Mouse (Mus musculus) heart, embryonic 12.5 days (tissue): ENCODE data around the gene Tinagl1. TPM values are rescaled to one million over a fixed set of nuclear protein-coding genes. Genes with fewer than 3 reads are reported as not detected.

ENCODE experiments used
- ATAC-seq: fragments of 200-750 bp; cut with Nextera tagmentation; 2 replicates; pipeline ENCODE4 v1.8.0; 2017; ENCODE audit warnings: moderate TSS enrichment, moderate library complexity; ENCODE audit not compliant: insufficient number of reproducible peaks, low FRiP score
- H3K27ac ChIP-seq: fragments of 300-500 bp; sonication (generic); 2 replicates; pipeline ENCODE4 v1.5.1; 2016; ENCODE audit warnings: mild to moderate bottlenecking, moderate library complexity; ENCODE audit not compliant: poor library complexity, severe bottlenecking
- H3K27me3 ChIP-seq: fragments of 300-500 bp; sonication (generic); replicated peaks from 2 replicates; pipeline ENCODE4 v1.6.1; 2016; ENCODE audit warnings: mild to moderate bottlenecking, moderate library complexity
- H3K36me3 ChIP-seq: fragments of 300-500 bp; sonication (generic); 2 replicates; pipeline ENCODE4 v1.6.1; 2016; ENCODE audit warnings: mild to moderate bottlenecking, moderate library complexity
- H3K4me1 ChIP-seq: fragments of 300-500 bp; sonication (generic); replicated peaks from 2 replicates; pipeline ENCODE4 v1.6.1; 2016; ENCODE audit warnings: mild to moderate bottlenecking
- H3K4me2 ChIP-seq: fragments of 300-500 bp; sonication (generic); 2 replicates; pipeline ENCODE4 v1.6.1; 2016; ENCODE audit warnings: mild to moderate bottlenecking, moderate library complexity
- H3K4me3 ChIP-seq: fragments of 300-500 bp; sonication (generic); 2 replicates; pipeline ENCODE4 v1.5.1; 2016; ENCODE audit warnings: mild to moderate bottlenecking
- H3K9ac ChIP-seq: fragments of 300-500 bp; sonication (generic); 2 replicates; pipeline ENCODE4 v1.6.1; 2016; ENCODE audit warnings: mild to moderate bottlenecking, moderate library complexity
- H3K9me3 ChIP-seq: fragments of 300-500 bp; sonication (generic); replicated peaks from 2 replicates; pipeline ENCODE4 v1.6.1; 2016; ENCODE audit warnings: mild to moderate bottlenecking, moderate library complexity
- WGBS: fragments of 180-500 bp; shearing (Covaris S2); methylation state at CpG from one replicate; pipeline ENCODE4 v1.1.7; 2016; 5-methylcytosine and 5-hydroxymethylcytosine counted together
- polyA plus RNA-seq: library from polyadenylated mRNA; unstranded; fragments of >200 nt; fragmentation: Nextera tagmentation; extraction: Ambion mirVana; gene quantifications from 2 replicates; pipeline ENCODE4 v1.2.1, GENCODE M21; 2016

Gene Tinagl1
- polyA plus RNA-seq, 1 experiment from 2014 or later = 46.6 TPM

DNA sequence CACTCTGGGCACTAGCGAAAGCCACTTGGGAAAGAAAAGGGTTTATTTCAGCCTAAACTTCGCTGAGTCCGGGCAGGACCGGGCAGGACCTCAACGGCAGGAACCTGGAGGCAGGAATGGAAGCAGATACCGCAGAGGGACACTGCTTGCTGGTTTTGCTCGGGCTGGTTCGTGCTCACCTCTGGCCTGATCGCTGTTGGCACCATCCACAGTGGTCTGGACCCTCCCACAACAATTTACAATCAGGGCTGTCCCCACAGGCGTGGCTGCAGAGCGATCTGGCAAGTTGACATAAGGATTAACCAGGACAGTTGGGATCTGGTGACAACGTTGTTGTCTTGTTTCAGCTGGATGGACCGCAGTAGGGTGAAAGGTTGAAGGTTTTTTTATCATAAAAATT is 21.0 kb upstream of the Tinagl1 start:
- Histone ChIP-seq H3K9ac (no peak overlapping the region), H3K9me3 (no peaks in the 10 kb centered on the region), H3K27ac (no peak overlapping the region), H3K4me3 (no peak overlapping the region), H3K4me2 (no peak overlapping the region), H3K4me1 (no peaks in the 10 kb centered on the region), H3K36me3 (no peaks in the 10 kb centered on the region), H3K27me3 (peaks cover 60% of the 10 kb centered on the region)
- WGBS = 70% methylated on average over 13 of the region's 13 CpGs
- no peak for ATAC-seq

- no peak overlapping the region for H3K4me3 ChIP-seq
- 58% methylated on average over 9 of the region's 9 CpGs for WGBS
- no peak overlapping the region for H3K4me2 ChIP-seq
- H3K4me1 ChIP-seq = no peaks in the 10 kb centered on the region
- no peak overlapping the region for H3K27ac ChIP-seq
- no peaks in the 10 kb centered on the region for H3K9me3 ChIP-seq
- ATAC-seq = no peak
- H3K27me3 ChIP-seq = peaks cover 42% of the 10 kb centered on the region
- no peaks in the 10 kb centered on the region for H3K36me3 ChIP-seq
- H3K9ac ChIP-seq = no peak overlapping the region
Observed at GRCm38 (mm10) chr4:130192266-130192665, 17.3 kb upstream of the Tinagl1 start.

DNA sequence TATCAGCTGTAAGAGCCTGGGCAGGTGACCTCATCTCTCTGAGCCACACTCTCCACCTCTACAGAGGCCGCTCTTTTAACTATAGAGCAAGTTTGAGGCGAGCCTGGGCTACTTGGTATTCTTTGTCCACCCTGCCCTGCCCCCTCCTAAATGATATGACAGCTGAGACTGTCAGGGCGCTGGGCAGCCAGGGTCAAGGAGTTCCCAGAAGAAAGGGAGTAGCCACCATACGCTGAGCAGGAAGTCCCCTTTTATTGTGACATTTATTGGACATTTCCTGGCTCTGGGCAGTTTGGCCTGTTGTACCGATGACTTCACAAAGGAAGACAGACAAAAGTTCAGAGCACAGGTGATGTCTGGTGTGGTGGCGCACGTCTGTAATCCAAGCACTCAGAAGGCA is 14.7 kb upstream of the Tinagl1 start:
- peaks cover 33% of the 10 kb centered on the region for H3K27me3 ChIP-seq
- H3K4me3 ChIP-seq = no peak overlapping the region
- no peak overlapping the region for H3K9ac ChIP-seq
- H3K27ac ChIP-seq = no peak overlapping the region
- no peaks in the 10 kb centered on the region for H3K36me3 ChIP-seq
- H3K4me1 ChIP-seq = no peaks in the 10 kb centered on the region
- H3K4me2 ChIP-seq = no peak overlapping the region
- 69% methylated on average over 7 of the region's 7 CpGs for WGBS
- ATAC-seq = no peak
- H3K9me3 ChIP-seq = no peaks in the 10 kb centered on the region

DNA sequence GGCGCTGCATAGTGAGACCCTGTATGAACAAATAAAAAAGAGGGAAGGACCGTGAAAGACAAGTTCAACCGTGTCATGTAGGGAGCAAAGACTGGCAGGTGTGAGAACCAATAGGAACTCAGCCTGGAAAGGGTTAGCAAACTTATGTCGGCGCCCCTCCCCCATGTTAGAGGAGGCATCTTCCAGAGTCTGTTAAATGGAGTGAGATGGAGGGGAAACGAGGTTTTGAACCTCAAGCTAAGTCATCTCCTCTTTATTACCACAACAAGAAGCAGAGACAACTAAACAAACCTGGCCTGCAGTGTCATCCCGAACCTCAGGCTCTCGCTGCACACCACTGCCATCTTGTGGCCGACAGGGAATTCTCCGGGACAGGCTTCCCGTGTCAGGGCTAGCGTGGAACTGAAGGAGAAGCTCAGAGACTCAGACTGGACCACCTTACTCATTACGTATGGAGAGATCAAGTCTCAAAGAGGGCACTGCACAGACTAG is 13.9 kb upstream of the Tinagl1 start:
- ATAC-seq = peak; percentile 72
- Histone ChIP-seq H3K4me1 (no peaks in the 10 kb centered on the region), H3K4me3 (peak overlapping the region; percentile 27), H3K9ac (no peak overlapping the region; the same call in 1 of the 2 replicates), H3K36me3 (no peaks in the 10 kb centered on the region), H3K4me2 (peak overlapping the region; percentile 50), H3K27me3 (peaks cover 32% of the 10 kb centered on the region), H3K9me3 (no peaks in the 10 kb centered on the region), H3K27ac (no peak overlapping the region)
- 4% methylated on average over 13 of the region's 13 CpGs for WGBS

- H3K4me3 ChIP-seq = no peak overlapping the region
- no peaks in the 10 kb centered on the region for H3K9me3 ChIP-seq
- WGBS = 57% methylated on average over 12 of the region's 12 CpGs
- no peak overlapping the region for H3K27ac ChIP-seq
- peaks cover 21% of the 10 kb centered on the region for H3K27me3 ChIP-seq
- no peak for ATAC-seq
- no peak overlapping the region for H3K4me2 ChIP-seq
- no peaks in the 10 kb centered on the region for H3K36me3 ChIP-seq
- peaks cover 4% of the 10 kb centered on the region; the same call in 1 of the 2 replicates for H3K4me1 ChIP-seq
- no peak overlapping the region for H3K9ac ChIP-seq
Observed at GRCm38 (mm10) chr4:130186891-130187290, 12.0 kb upstream of the Tinagl1 start.

- no peak overlapping the region for H3K4me2 ChIP-seq
- ATAC-seq = no peak
- no peaks in the 10 kb centered on the region for H3K36me3 ChIP-seq
- H3K4me1 ChIP-seq = peaks cover 8% of the 10 kb centered on the region
- no peak overlapping the region for H3K9ac ChIP-seq
- WGBS = 68% methylated on average over 9 of the region's 9 CpGs
- no peak overlapping the region for H3K27ac ChIP-seq
- peaks cover 19% of the 10 kb centered on the region for H3K27me3 ChIP-seq
- H3K9me3 ChIP-seq = no peaks in the 10 kb centered on the region
- no peak overlapping the region for H3K4me3 ChIP-seq
Observed at GRCm38 (mm10) chr4:130186450-130186849, 11.5 kb upstream of the Tinagl1 start.

DNA sequence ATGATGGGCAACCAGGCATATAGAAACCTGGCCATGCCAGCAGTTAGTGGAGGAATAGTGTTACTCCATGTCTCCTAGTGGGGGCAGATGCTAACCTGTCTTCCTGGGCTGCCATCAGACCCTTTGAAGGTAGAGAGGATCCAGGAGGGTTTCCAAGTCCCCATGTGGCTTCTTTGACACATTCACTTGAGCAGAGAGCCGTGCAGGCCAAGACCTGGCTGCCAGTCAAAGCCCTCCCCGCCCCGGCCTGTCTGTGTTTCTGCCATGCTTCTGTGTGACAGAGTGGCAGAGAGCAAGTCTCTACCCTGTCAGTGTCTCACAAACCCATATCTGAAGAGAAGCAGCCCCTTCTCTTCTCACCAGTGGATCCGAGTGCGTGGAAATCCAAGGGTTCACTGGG is 9.0 kb upstream of the Tinagl1 start:
- Histone ChIP-seq H3K4me2 (no peak overlapping the region), H3K36me3 (no peaks in the 10 kb centered on the region), H3K27me3 (peaks cover 14% of the 10 kb centered on the region), H3K4me3 (no peak overlapping the region), H3K4me1 (peaks cover 12% of the 10 kb centered on the region), H3K9ac (no peak overlapping the region), H3K27ac (no peak overlapping the region), H3K9me3 (no peaks in the 10 kb centered on the region)
- WGBS = 86% methylated on average over 5 of the region's 5 CpGs
- no peak for ATAC-seq

- Histone ChIP-seq H3K9me3 (no peaks in the 10 kb centered on the region), H3K4me2 (no peak overlapping the region), H3K27ac (no peak overlapping the region), H3K27me3 (peaks cover 14% of the 10 kb centered on the region), H3K36me3 (no peaks in the 10 kb centered on the region), H3K9ac (no peak overlapping the region), H3K4me3 (no peak overlapping the region), H3K4me1 (peaks cover 12% of the 10 kb centered on the region)
- no peak for ATAC-seq
- 69% methylated on average over 13 of the region's 13 CpGs for WGBS
Observed at GRCm38 (mm10) chr4:130183023-130183422, 8.1 kb upstream of the Tinagl1 start.

GRCm38 (mm10) chr4:130181886-130182285 is 7.0 kb upstream of the Tinagl1 start:
- Histone ChIP-seq H3K27ac (no peak overlapping the region), H3K4me3 (no peak overlapping the region), H3K9ac (no peak overlapping the region), H3K36me3 (no peaks in the 10 kb centered on the region), H3K4me2 (no peak overlapping the region), H3K27me3 (peaks cover 14% of the 10 kb centered on the region), H3K4me1 (peaks cover 22% of the 10 kb centered on the region), H3K9me3 (no peaks in the 10 kb centered on the region)
- 24% methylated on average over 4 of the region's 4 CpGs for WGBS
- ATAC-seq = 0 out of 2 replicates have a peak, but pooled peaks have one; percentile 25

- Histone ChIP-seq H3K9ac (no peak overlapping the region), H3K9me3 (no peaks in the 10 kb centered on the region), H3K27me3 (peaks cover 14% of the 10 kb centered on the region), H3K4me1 (peaks cover 31% of the 10 kb centered on the region), H3K4me3 (no peak overlapping the region), H3K27ac (no peak overlapping the region), H3K4me2 (no peak overlapping the region), H3K36me3 (no peaks in the 10 kb centered on the region)
- no peak for ATAC-seq
- 82% methylated on average over 7 of the region's 7 CpGs for WGBS
Observed at GRCm38 (mm10) chr4:130180909-130181602, 6.1 kb upstream of the Tinagl1 start.

- peaks cover 42% of the 10 kb centered on the region for H3K4me1 ChIP-seq
- no peaks in the 10 kb centered on the region for H3K9me3 ChIP-seq
- no peak overlapping the region for H3K4me3 ChIP-seq
- H3K4me2 ChIP-seq = no peak overlapping the region
- no peak overlapping the region for H3K9ac ChIP-seq
- H3K36me3 ChIP-seq = no peaks in the 10 kb centered on the region
- peaks cover 9% of the 10 kb centered on the region for H3K27me3 ChIP-seq
- H3K27ac ChIP-seq = no peak overlapping the region
- WGBS = 78% methylated on average over 3 of the region's 3 CpGs
- ATAC-seq = no peak
Observed at GRCm38 (mm10) chr4:130179876-130180275, 5.0 kb upstream of the Tinagl1 start.

- no peaks in the 10 kb centered on the region for H3K36me3 ChIP-seq
- H3K9ac ChIP-seq = 0 out of 2 replicates have a peak overlapping the region, but pooled peaks have one; percentile 22
- H3K9me3 ChIP-seq = no peaks in the 10 kb centered on the region
- peak overlapping the region; percentile 10; the same call in 1 of the 2 replicates for H3K27ac ChIP-seq
- H3K27me3 ChIP-seq = peaks cover 5% of the 10 kb centered on the region; the same call in 1 of the 2 replicates
- H3K4me2 ChIP-seq = no peak overlapping the region
- WGBS = 53% methylated on average over 7 of the region's 7 CpGs
- ATAC-seq = no peak
- peaks cover 66% of the 10 kb centered on the region for H3K4me1 ChIP-seq
- no peak overlapping the region for H3K4me3 ChIP-seq
Observed at GRCm38 (mm10) chr4:130177536-130177935, 2.6 kb upstream of the Tinagl1 start.
